Mouse (Mus musculus) cortical plate, adult 2 months (tissue): ENCODE data around the gene Serpina6.

Experiments used
- CTCF ChIP-seq: fragments of 200-500 bp; IDR thresholded peaks from 2 replicates; pipeline ENCODE4 v1.5.1; 2011; ENCODE audit warnings: mild to moderate bottlenecking, control low read depth, low read length; ENCODE audit not compliant: insufficient read depth; ENCODE audit errors: extremely low read depth
- POLR2A ChIP-seq: fragments of 200-500 bp; IDR thresholded peaks from 2 replicates; pipeline ENCODE4 v1.6.1; 2011; ENCODE audit warnings: mild to moderate bottlenecking, low read length, control low read depth; ENCODE audit not compliant: insufficient read depth; ENCODE audit errors: extremely low read depth

DNA sequence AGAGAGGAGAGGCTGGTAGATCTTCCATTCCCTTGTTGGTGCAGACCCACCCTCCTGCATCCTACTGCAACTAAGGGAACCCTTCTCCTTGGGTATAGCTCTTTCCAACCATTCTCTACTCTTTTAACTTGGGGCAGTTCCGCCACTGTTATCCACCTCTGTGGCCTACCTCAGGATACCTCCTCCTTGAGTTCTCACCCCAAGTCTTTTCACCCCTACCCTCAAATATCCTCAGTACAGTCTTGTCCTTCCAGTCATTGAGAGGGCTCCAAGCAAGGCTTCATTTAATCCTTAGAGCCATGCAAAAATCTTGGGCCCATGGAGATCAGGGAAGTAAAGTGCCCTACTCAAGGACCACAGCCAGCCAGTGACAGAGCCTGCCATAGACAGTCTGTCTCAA, 19.0 kb upstream of the Serpina6 start, which contains the start of gene Serpina16:
- TF ChIP-seq POLR2A (no peak), CTCF (no peak)
